Mouse (Mus musculus): ENCODE measurements at regions not wholly inside any gene's neighbourhood (a gene's known extent, or its start where the extent isn't known, plus 50 kb on each side); places are given as distances from the start of the nearest gene placed in this dataset.
"Not testable (repeated sequence)": the region's sequence is repeated elsewhere in the genome, so short reads cannot be mapped to it uniquely, and the experiment has no call there.

GRCm38 (mm10) chr10:120284785-120285184 lies 57.9 kb downstream of the Llph start:
- DNase-seq (ENCODE audit: low read depth): no peak

GRCm38 (mm10) chr10:120291912-120292311 lies 65.0 kb downstream of the Llph start:
- no peak for DNase-seq (ENCODE audit: low read depth)

GRCm38 (mm10) chr10:120293381-120293780 lies 66.5 kb downstream of the Llph start:
- DNase-seq (ENCODE audit: low read depth): not testable (repeated sequence)

- no peak for DNase-seq (ENCODE audit: low read depth)
Observed at GRCm38 (mm10) chr10:120294487-120294886, 67.6 kb downstream of the Llph start.

GRCm38 (mm10) chr10:120297311-120297710 lies 70.4 kb downstream of the Llph start:
- no peak for DNase-seq (ENCODE audit: low read depth)

- no peak for DNase-seq (ENCODE audit: low read depth)
Observed at GRCm38 (mm10) chr10:120298293-120298927, 71.5 kb downstream of the Llph start.

GRCm38 (mm10) chr10:120306010-120306409 lies 79.1 kb downstream of the Llph start:
- DNase-seq (ENCODE audit: low read depth): peak; percentile 72

- peak; percentile 80 for DNase-seq (ENCODE audit: low read depth)
Observed at GRCm38 (mm10) chr10:120308681-120309080, 81.8 kb downstream of the Llph start.

Measured in NIH3T3 (cell line).